Mouse (Mus musculus): ENCODE measurements around the gene Bcl2a1b. TPM values are rescaled to one million over a fixed set of nuclear protein-coding genes. Genes with fewer than 3 reads are reported as not detected.
"Not testable (repeated sequence)": the region's sequence is repeated elsewhere in the genome, so short reads cannot be mapped to it uniquely, and the experiment has no call there.

Bcl2a1b gene
- polyA plus RNA-seq, 1 experiment from 2014 or later, result 2.2 TPM

- Histone ChIP-seq H3K4me3 (ENCODE audit: low read depth, low read length) (peak within 1 kb of the TSS; percentile 30), H3K4me2 (ENCODE audit: low read length) (peak within 1 kb of the TSS; percentile 52), H3K9ac (ENCODE audit: low read depth, low read length) (peak within 1 kb of the TSS; percentile 46; the same call in 1 of the 2 replicates), H3K27ac (ENCODE audit: low read length) (peak within 1 kb of the TSS; percentile 78)
- WGBS, result 25% methylated on average over 8 of the region's 12 CpGs
- not testable (repeated sequence) for H3K36me3 ChIP-seq (ENCODE audit: control insufficient read depth, insufficient read depth, low read length); H3K27me3 ChIP-seq (ENCODE audit: control insufficient read depth, insufficient read depth, low read depth, low read length); H3K9me3 ChIP-seq (replicated peaks; ENCODE audit: control insufficient read depth, low read length, poor library complexity, severe bottlenecking); H3K4me1 ChIP-seq (ENCODE audit: control insufficient read depth, insufficient read depth, low read length)
- ATAC-seq, result peak; percentile 90
Observed at GRCm38 (mm10) chr9:89210353-89211064, 11.5 kb downstream of the Bcl2a1b start, which contains the start of gene Mthfs. Mthfs (plus strand) TSS chr9:89210676.

GRCm38 (mm10) chr9:89211065-89211858 is 12.3 kb downstream of the Bcl2a1b start:
- peak overlapping the region; percentile 30 for H3K4me3 ChIP-seq (ENCODE audit: low read depth, low read length)
- not testable (repeated sequence) for H3K27me3 ChIP-seq (ENCODE audit: control insufficient read depth, insufficient read depth, low read depth, low read length); H3K9ac ChIP-seq (ENCODE audit: low read depth, low read length); H3K9me3 ChIP-seq (replicated peaks; ENCODE audit: control insufficient read depth, low read length, poor library complexity, severe bottlenecking); H3K36me3 ChIP-seq (ENCODE audit: control insufficient read depth, insufficient read depth, low read length); H3K4me1 ChIP-seq (ENCODE audit: control insufficient read depth, insufficient read depth, low read length); H3K27ac ChIP-seq (ENCODE audit: low read length)
- peak; percentile 97 for ATAC-seq
- peak overlapping the region; percentile 52 for H3K4me2 ChIP-seq (ENCODE audit: low read length)
- 13% methylated on average over 6 of the region's 44 CpGs for WGBS

- H3K9me3 ChIP-seq (replicated peaks; ENCODE audit: control insufficient read depth, low read length, poor library complexity, severe bottlenecking); H3K4me2 ChIP-seq (ENCODE audit: low read length); H3K36me3 ChIP-seq (ENCODE audit: control insufficient read depth, insufficient read depth, low read length); H3K4me3 ChIP-seq (ENCODE audit: low read depth, low read length); H3K27ac ChIP-seq (ENCODE audit: low read length); H3K27me3 ChIP-seq (ENCODE audit: control insufficient read depth, insufficient read depth, low read depth, low read length); ATAC-seq; H3K9ac ChIP-seq (ENCODE audit: low read depth, low read length); H3K4me1 ChIP-seq (ENCODE audit: control insufficient read depth, insufficient read depth, low read length): not testable (repeated sequence)
- WGBS, result 43% methylated on average over 1 of the region's 1 CpGs
Observed at GRCm38 (mm10) chr9:89212428-89212827, 13.4 kb downstream of the Bcl2a1b start.

GRCm38 (mm10) chr9:89218174-89218573 is 19.2 kb downstream of the Bcl2a1b start:
- not testable (repeated sequence) for H3K4me1 ChIP-seq (ENCODE audit: control insufficient read depth, insufficient read depth, low read length); H3K4me2 ChIP-seq (ENCODE audit: low read length); ATAC-seq; H3K9me3 ChIP-seq (replicated peaks; ENCODE audit: control insufficient read depth, low read length, poor library complexity, severe bottlenecking); H3K27me3 ChIP-seq (ENCODE audit: control insufficient read depth, insufficient read depth, low read depth, low read length); H3K27ac ChIP-seq (ENCODE audit: low read length); H3K36me3 ChIP-seq (ENCODE audit: control insufficient read depth, insufficient read depth, low read length); H3K4me3 ChIP-seq (ENCODE audit: low read depth, low read length); H3K9ac ChIP-seq (ENCODE audit: low read depth, low read length)
- 88% methylated on average over 4 of the region's 4 CpGs for WGBS

- H3K4me1 ChIP-seq (ENCODE audit: control insufficient read depth, insufficient read depth, low read length); H3K9me3 ChIP-seq (replicated peaks; ENCODE audit: control insufficient read depth, low read length, poor library complexity, severe bottlenecking); H3K27me3 ChIP-seq (ENCODE audit: control insufficient read depth, insufficient read depth, low read depth, low read length); ATAC-seq; H3K27ac ChIP-seq (ENCODE audit: low read length); H3K9ac ChIP-seq (ENCODE audit: low read depth, low read length); H3K4me2 ChIP-seq (ENCODE audit: low read length); H3K36me3 ChIP-seq (ENCODE audit: control insufficient read depth, insufficient read depth, low read length); H3K4me3 ChIP-seq (ENCODE audit: low read depth, low read length): not testable (repeated sequence)
- 97% methylated on average over 3 of the region's 4 CpGs for WGBS
Observed at GRCm38 (mm10) chr9:89219668-89220067, 20.7 kb downstream of the Bcl2a1b start.

GRCm38 (mm10) chr9:89220704-89221287 is 21.8 kb downstream of the Bcl2a1b start:
- ATAC-seq; H3K4me3 ChIP-seq (ENCODE audit: low read depth, low read length); H3K4me1 ChIP-seq (ENCODE audit: control insufficient read depth, insufficient read depth, low read length); H3K4me2 ChIP-seq (ENCODE audit: low read length); H3K9me3 ChIP-seq (replicated peaks; ENCODE audit: control insufficient read depth, low read length, poor library complexity, severe bottlenecking); H3K27ac ChIP-seq (ENCODE audit: low read length); H3K36me3 ChIP-seq (ENCODE audit: control insufficient read depth, insufficient read depth, low read length); H3K9ac ChIP-seq (ENCODE audit: low read depth, low read length); H3K27me3 ChIP-seq (ENCODE audit: control insufficient read depth, insufficient read depth, low read depth, low read length): not testable (repeated sequence)
- 96% methylated on average over 6 of the region's 6 CpGs for WGBS

- Histone ChIP-seq H3K27me3 (ENCODE audit: control insufficient read depth, insufficient read depth, low read depth, low read length) (no peaks in the 10 kb centered on the region), H3K27ac (ENCODE audit: low read length) (no peak overlapping the region), H3K9me3 (replicated peaks; ENCODE audit: control insufficient read depth, low read length, poor library complexity, severe bottlenecking) (no peaks in the 10 kb centered on the region), H3K4me3 (ENCODE audit: low read depth, low read length) (no peak overlapping the region), H3K4me1 (ENCODE audit: control insufficient read depth, insufficient read depth, low read length) (no peaks in the 10 kb centered on the region), H3K4me2 (ENCODE audit: low read length) (no peak overlapping the region), H3K36me3 (ENCODE audit: control insufficient read depth, insufficient read depth, low read length) (no peaks in the 10 kb centered on the region), H3K9ac (ENCODE audit: low read depth, low read length) (no peak overlapping the region)
- 56% methylated on average over 4 of the region's 4 CpGs for WGBS
- peak; percentile 86 for ATAC-seq
Observed at GRCm38 (mm10) chr9:89226071-89226470, 27.1 kb downstream of the Bcl2a1b start.

GRCm38 (mm10) chr9:89228122-89228521 is 29.1 kb downstream of the Bcl2a1b start:
- Histone ChIP-seq H3K36me3 (ENCODE audit: control insufficient read depth, insufficient read depth, low read length) (no peaks in the 10 kb centered on the region), H3K4me3 (ENCODE audit: low read depth, low read length) (no peak overlapping the region), H3K9ac (ENCODE audit: low read depth, low read length) (no peak overlapping the region), H3K27me3 (ENCODE audit: control insufficient read depth, insufficient read depth, low read depth, low read length) (no peaks in the 10 kb centered on the region), H3K9me3 (replicated peaks; ENCODE audit: control insufficient read depth, low read length, poor library complexity, severe bottlenecking) (no peaks in the 10 kb centered on the region), H3K4me1 (ENCODE audit: control insufficient read depth, insufficient read depth, low read length) (no peaks in the 10 kb centered on the region), H3K27ac (ENCODE audit: low read length) (no peak overlapping the region), H3K4me2 (ENCODE audit: low read length) (no peak overlapping the region)
- ATAC-seq, result no peak
- 90% methylated on average over 7 of the region's 7 CpGs for WGBS
